Mouse (Mus musculus) adrenal gland, postnatal 4 days (tissue): ENCODE results near the gene Zcchc24. TPM values are rescaled to one million over a fixed set of nuclear protein-coding genes. Genes with fewer than 3 reads are reported as not detected.

ENCODE experiments used
- DNase-seq, 2 experiments: peaks; one replicate each; pipeline ENCODE4 v3.0.0; 2021 to 2022; ENCODE audit warnings: low spot score in 2 of 2, mixed read lengths in 2 of 2
- total RNA-seq, 2 experiments: library from RNA; stranded (reverse); gene quantifications; 2 replicates each; pipeline ENCODE4 v1.2.3; 2021

The Zcchc24 gene
- total RNA-seq, 2 experiments from 2014 or later = 30.2 to 34.7 TPM

GRCm38 (mm10) chr14:25780601-25781000 is 11.8 kb upstream of the Zcchc24 start:
- no peak for DNase-seq

- DNase-seq = no peak
Measured at GRCm38 (mm10) chr14:25776294-25776693, 7.5 kb upstream of the Zcchc24 start.

GRCm38 (mm10) chr14:25774100-25774499 is 5.3 kb upstream of the Zcchc24 start:
- DNase-seq = no peak

- no peak for DNase-seq
Measured at GRCm38 (mm10) chr14:25773039-25773438, 4.2 kb upstream of the Zcchc24 start.

- DNase-seq = no peak
Measured at GRCm38 (mm10) chr14:25769626-25770306, 927 bp upstream of the Zcchc24 start.

GRCm38 (mm10) chr14:25768261-25768893 is 462 bp downstream of the Zcchc24 start:
- peak in 1 of 2 experiments; percentile 18 for DNase-seq

- no peak for DNase-seq
Measured at GRCm38 (mm10) chr14:25767725-25768203, 1.1 kb downstream of the Zcchc24 start.

GRCm38 (mm10) chr14:25766441-25766840 is 2.4 kb downstream of the Zcchc24 start:
- DNase-seq = no peak

- no peak for DNase-seq
Measured at GRCm38 (mm10) chr14:25765921-25766320, 2.9 kb downstream of the Zcchc24 start.

- DNase-seq = no peak
Measured at GRCm38 (mm10) chr14:25765146-25765545, 3.7 kb downstream of the Zcchc24 start.

GRCm38 (mm10) chr14:25761184-25761583 is 7.7 kb downstream of the Zcchc24 start:
- no peak for DNase-seq

GRCm38 (mm10) chr14:25759981-25760537 is 8.8 kb downstream of the Zcchc24 start:
- DNase-seq = no peak

GRCm38 (mm10) chr14:25759551-25759950 is 9.3 kb downstream of the Zcchc24 start:
- DNase-seq = no peak

GRCm38 (mm10) chr14:25757917-25758316 is 10.9 kb downstream of the Zcchc24 start:
- DNase-seq = no peak

- DNase-seq = no peak
Measured at GRCm38 (mm10) chr14:25756385-25756990, 12.4 kb downstream of the Zcchc24 start.

- DNase-seq = no peak
Measured at GRCm38 (mm10) chr14:25755541-25755940, 13.3 kb downstream of the Zcchc24 start.

- DNase-seq = no peak
Measured at GRCm38 (mm10) chr14:25754531-25755484, 14.0 kb downstream of the Zcchc24 start.

- no peak for DNase-seq
Measured at GRCm38 (mm10) chr14:25753021-25753420, 15.8 kb downstream of the Zcchc24 start.

GRCm38 (mm10) chr14:25751067-25751466 is 17.8 kb downstream of the Zcchc24 start:
- DNase-seq = no peak

GRCm38 (mm10) chr14:25750448-25751015 is 18.3 kb downstream of the Zcchc24 start:
- no peak for DNase-seq
